Mouse (Mus musculus) megakaryocyte, adult 5-6 weeks (primary cell): ENCODE measurements at regions not wholly inside any gene's neighbourhood (a gene's known extent, or its start where the extent isn't known, plus 50 kb on each side); places are given as distances from the start of the nearest gene placed in this dataset.

Source experiments
- ATAC-seq: 2 replicates; pipeline ENCODE4 v1.8.0; 2016; ENCODE audit warnings: mild to moderate bottlenecking, inconsistent platforms; ENCODE audit not compliant: poor library complexity, severe bottlenecking

DNA sequence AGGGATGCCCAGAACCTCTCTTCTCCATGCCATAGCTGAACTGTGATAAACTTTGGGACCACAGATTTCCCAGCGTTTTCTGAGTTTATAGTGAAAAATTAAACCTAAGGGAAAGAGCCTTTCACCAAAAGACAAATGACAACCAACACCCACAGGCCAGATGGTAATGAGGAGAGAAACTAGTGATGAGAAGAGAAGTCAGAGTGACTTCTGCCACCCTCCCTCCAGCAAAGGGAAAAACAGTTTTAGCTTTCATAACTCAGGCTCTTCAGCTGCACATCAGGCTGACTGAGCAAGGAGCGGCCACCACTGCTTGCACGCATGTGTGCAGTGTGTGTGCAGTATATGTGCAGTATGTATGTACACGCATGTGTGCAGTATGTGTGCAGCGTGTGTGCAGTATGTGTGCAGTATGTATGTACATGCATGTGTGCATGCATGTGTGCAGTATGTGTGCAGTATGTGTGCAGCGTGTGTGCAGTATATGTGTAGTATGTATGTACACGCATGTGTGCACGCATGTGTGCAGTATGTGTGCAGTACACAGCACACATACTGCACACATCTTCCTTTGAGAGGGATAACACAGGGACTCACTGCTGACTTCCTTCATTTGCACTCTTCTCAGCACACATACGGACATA lies 208.1 kb upstream of the Ppargc1a start:
- no peak for ATAC-seq

DNA sequence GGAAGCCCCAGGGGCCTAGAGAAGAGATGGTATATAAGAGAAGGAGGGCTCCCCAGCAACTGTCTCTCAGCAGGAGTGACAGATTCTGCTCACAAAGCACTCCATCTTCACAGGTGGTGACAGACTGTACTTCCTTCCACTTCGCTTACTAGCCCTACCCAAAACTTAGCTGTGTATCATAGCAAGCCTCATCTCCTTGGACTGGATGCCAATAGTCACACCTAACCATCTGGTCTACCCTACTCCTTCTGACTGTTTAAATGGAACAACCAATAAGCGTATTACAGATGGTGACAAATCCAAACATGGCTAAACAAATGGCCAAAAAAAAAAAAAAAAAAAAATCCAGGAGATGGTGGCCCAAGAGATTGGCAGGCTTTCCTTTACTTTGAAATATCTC lies 204.1 kb upstream of the Ppargc1a start:
- no peak for ATAC-seq

DNA sequence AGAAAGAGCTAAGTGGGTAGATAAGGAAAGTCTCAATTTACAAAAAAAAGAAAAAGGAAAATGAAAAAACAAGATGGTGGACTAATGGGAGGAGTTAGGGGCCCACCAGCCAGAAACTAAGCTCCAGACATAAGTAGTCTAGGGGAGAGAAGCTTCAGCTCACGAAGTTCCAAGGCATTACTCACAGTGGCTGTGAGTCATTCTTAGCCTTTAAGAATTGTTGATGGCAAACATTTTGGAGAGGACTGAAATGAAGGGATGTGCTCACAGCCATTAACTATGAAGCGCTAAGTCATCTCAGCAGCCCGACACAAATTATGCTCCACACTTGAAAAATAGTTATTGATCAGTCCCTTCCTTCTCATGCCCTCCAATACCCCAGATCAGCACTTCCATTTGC lies 198.6 kb upstream of the Ppargc1a start:
- no peak for ATAC-seq

DNA sequence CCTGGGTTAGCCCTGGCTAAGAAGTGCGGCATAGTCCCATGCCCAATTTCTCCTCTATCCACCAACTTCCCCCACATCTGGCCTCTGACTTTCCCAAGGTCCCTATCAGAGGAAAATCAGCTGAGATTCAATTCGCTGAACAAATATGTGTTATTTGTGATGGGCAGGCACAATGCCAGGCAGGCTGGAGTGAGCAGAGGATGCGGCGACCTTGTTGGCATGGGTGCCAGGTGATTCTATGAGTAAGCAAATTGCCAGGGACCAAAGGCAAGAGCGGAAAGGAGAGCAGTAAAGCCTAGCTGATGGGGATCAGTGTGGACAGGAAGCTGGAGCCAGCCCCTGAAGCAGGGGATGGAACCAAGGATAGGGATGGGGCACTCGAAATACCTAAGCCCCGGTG lies 196.9 kb upstream of the Ppargc1a start:
- ATAC-seq = no peak

DNA sequence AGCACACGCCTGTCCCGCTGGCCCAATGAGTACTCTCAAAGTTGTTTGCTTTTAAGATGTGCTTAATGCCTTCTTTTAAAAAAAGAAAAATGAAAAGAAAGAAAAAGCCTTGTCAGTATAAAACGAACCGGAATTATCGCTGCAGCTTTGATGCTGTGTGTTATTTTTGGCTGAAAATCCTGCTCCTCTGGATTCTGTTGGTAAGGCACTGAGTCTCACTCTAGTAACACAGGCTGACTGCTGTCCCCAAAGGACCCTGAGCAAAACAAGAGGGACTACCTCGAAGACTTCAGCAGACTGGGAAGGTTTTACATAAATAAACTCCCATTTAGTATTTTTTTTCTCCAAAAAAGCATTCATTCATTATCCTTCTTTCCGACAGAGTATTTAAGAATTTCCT lies 196.1 kb upstream of the Ppargc1a start:
- ATAC-seq = no peak

DNA sequence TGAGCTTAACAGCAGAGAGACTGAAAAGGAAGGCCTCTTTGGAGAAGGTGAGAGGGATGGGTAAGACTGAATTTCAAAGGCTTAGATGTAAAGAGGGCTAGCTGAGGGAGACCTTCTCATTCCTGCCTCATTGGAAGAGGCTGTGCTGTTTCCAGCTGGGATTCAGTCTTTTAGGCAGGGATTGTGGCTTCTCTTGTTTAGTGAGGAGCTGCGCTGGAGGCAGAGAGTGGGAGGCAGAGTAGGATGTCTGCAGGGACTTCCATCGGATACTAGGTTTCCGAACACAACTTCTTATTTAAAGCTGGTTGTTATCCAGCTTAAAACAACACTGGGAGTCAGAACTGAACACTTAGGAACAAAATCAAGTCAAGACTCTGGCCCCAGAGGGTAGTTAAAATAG lies 194.8 kb upstream of the Ppargc1a start:
- ATAC-seq = no peak

DNA sequence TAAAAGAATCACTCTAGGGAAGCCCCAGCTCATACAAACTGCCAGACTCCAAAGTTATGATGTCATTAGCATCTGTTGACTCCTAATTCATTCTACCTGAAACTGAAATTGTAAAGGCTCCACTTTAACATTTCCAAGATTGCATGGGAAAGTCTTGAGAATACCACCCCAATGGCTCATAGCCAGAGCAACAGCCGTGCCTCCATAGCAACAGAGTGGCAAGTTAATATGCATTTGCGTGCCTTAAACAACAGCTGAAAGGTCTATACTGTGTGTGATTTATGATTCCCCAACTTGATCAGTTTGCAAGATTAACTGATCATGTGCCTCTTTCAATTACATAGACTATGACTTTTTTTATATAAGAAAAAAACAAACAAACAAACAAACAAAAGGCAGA lies 190.8 kb upstream of the Ppargc1a start:
- no peak for ATAC-seq

DNA sequence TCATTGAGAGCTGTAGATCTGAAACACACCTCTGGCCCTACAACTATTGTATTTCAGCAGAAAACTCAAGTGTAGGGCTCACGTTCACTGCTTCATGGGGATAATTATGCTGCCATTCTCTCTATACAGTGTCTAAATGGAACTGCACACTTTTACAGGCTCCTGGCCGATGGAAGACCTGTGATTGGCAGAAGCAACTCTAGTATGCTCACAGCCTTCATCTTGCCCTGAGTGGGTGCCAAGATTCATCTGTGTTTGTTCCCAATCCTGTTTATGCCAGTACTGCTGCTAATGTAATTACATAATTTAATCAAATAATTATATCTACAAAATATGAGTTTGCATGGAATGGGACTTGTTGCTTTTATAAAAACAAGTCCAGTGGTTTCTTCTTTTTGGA lies 190.3 kb upstream of the Ppargc1a start:
- ATAC-seq = no peak

DNA sequence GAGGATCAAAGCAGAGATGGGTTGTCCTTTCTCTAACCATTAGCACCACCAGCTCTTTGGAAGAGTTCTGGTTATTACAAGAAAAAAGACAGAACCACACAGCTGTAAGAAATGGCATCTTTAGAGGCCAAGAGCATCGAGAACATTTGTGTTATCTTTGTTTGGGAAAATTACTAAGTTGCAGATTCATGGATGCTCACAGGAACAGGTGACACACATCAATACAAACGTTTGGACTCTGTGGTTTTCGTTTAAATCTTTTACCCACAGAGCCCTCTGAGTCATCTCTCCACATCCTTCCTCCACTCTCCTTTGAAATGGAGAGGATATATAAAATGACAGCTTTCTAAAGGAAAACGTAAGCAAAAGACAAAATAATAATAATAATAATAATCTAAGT lies 184.5 kb upstream of the Ppargc1a start:
- ATAC-seq = no peak

DNA sequence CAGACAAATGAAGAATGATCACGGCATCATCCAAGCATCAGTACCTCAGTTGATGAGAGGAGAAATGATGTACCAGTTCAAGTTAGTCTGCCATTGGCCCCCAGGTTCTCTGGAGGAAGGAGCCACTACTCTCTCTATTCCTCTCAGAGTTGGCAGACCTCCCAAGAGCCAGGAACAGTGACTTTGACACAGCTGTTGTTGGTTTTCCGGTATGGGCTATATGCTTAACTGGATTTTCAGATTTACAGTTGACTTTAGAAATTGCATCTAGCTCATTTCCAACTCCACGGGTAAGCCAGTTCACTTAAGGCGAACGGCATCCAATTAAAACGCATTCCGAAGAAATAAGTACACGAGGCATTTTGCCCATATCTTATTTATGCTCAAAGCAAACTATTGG lies 182.9 kb upstream of the Ppargc1a start:
- no peak for ATAC-seq

DNA sequence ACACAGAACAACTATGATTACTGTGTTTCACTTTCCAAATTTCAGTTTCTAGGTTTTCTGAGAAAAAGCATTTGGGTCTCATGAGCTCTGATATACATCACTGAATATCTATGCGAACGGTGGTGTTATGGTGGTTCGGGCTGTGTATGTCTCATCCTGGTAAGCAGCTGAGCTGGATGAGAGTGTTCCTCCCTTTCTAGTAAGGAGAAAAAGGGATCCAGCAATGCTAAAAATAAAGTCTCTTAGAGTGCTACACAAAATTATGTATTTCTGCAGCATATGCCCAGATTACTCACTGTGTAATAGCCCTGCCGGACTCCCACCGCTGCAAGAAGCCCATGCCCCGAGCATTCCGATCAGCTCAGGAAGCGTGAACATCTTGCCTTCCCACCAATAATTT lies 173.4 kb upstream of the Ppargc1a start:
- ATAC-seq = no peak

DNA sequence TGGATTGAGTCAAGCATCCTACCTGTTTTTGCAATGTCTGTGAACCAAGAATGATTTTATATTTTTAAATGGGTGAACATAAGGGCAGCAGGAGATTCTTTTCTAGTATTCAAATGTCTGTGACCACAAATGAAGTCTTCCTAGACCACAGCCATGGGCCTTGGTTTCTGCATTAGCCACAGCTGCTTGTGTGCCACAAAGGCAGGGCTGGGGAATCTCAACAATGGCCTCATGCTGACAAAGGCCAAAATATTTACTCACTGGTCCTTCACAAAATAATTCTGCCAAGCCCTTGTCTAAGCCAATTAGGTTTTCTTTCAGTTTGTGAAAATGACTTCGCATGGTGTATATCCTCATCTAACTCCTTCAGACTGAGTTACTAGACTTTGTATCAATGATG lies 162.7 kb upstream of the Ppargc1a start:
- no peak for ATAC-seq

DNA sequence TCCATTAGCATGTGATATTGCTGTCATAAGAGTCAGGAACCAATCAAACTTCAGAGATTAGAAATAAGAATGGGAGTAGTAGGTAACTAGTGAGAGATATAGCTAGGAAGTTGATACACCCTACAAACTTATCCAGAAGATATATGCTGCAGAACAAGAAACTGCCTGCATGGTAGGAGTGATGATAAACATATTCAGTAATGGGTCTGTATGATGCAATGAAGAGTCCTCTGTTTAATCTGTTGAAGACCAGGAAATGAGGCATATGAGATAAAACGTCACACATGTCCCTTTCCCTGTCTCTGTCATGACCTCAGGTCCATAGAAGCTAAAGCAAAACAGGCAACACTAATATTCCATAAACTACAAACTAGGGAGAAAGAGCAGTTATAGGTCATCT lies 162.2 kb upstream of the Ppargc1a start:
- no peak for ATAC-seq

DNA sequence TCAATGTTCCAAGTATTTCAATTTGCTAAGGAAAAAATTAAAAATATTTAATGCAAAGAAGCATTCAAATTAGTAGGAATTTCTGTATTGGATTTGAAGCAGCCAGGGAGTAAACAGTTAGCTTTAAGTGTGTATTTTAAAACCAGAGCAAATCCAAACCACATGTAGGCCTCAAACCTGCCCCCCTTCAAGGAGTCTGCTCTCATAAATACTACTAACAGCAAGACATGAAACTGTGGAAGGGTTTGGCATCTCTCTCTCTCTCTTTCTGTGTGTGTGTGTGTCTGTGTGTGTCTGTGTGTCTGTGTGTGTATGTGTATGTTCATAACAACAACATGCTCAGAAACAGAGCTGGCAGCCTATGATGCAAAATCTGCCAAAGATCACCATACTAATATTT lies 159.2 kb upstream of the Ppargc1a start:
- ATAC-seq = no peak

DNA sequence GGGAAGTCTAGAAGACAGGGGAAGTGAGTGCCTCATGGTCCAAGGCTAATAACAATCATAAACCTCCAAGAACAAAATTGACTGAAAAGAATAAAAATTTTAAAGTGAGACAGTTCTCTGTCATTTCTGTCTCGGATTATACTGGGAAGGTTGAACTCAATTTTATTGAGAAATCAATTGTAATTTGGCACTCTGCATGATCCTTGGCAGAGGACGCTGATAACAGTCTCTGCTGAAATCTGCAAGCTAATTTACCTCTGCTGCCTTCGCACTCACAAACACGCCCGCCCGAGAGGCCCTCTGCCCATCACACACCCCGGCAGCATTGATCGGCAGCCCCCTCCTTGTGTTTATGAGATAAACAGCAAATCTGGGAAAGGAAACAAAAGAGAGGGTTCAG lies 151.4 kb upstream of the Ppargc1a start:
- ATAC-seq = no peak

DNA sequence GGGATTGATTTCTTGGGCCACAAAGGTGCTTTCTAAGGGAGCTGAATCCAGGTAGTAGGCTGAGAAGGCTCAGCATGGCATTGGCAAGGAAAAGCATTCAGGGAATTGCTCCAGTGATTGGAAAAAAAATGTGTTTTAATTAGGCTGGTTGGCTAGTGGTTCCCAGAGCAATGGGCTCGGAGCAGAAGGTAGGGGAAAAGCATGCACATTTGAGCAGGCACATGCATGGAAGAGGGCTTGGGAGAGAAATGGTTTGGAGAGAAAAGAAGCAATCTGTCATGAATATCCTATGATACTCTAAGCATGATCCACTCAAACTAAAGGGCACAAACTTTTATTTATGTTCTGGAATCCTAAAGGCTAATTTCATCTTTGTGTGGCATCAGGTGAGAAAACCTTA lies 150.9 kb upstream of the Ppargc1a start:
- ATAC-seq = no peak

DNA sequence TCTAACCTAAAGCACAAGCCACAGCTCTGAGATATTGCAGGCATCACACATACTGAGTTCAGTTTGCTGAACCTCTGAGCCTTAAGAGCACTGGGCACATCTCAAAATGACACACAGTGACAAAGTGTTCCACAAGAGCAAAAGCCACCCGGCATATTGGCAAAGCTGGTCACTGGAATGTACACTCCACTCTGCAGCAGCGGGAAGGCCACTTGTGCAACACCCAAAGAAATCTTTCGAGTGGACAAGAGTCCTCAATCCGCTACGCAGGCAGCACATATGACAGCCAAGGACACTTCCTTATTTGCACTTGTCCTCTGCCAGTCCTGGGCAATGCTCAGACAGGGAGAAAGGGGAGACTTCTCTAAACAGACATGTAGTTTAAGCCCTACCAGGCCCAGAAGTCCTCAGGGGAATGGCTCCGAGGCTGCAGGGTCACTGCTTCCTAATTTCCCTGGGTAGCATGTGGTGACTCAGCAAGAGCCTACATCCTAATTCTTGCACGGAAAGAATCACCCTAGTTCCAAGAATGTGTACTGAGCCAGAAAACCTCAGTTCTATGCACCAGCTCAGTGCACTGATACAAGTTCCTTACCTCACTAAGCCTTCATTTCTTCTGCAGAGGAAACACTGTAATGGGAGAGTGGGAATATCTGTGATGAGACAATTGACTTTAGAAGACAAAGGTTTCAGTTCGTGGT lies 144.5 kb upstream of the Ppargc1a start:
- no peak for ATAC-seq

DNA sequence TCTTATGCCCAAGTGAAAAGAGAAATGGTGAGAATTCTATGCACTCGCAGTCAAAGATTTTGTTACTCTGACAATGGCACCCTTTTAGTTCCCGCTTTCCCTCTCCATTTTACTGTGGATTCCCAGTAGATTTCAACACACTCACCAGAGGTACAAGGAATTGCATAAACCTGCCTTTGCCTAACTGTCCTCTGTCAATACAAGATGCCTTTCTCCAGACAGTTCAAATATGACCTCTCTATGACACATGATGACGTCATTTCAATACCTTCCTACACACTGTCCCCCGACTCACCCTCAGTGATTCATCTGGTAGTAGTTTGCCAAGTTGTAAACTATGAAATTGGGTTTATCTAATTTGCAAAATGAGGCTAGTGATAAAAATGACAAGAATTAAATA lies 143.1 kb upstream of the Ppargc1a start:
- no peak for ATAC-seq

DNA sequence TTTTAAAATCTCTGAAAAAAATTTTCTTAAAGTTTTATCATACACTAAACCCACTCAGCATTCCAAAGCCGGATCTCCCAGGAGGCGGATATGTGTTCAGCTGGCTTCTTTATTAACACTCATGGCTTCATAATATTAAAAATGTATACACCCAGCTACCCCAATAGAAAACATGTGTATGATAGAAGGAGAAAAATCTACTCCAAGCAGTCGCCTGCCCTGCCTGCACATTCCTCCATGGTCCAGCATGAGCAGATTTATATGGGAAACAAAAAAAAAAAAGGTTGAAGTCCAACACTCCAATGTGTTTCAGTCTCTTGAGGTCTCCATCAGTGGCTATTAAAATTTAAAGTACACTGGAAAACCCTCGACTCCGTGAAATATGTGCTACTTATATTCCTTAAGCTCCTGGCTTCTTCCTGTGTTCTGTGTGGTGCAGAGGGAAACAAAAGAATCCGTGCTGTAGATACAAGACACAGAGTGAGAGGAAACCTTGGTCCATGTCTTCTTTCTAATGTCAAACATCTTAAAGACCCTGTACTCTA lies 142.0 kb upstream of the Ppargc1a start:
- ATAC-seq = no peak

DNA sequence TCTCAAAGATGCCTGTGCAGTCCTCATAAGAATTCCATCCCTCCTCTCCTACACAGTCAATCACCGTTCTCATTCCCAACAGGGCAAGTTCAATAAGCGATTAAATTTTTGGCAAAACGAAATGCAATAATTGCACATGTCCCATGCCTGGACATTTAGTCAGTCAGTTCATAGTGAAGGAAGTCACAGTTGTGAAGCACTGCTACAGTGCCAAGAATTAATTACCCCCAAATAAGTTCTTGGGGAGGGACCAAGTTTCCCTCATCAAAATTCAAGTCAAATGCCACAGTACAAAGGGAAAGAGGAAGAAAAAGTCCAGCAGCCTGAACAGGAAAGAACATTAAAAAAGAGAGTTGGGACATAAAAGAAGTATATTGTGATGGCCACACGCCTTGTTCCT lies 112.4 kb upstream of the Ppargc1a start:
- ATAC-seq = no peak

DNA sequence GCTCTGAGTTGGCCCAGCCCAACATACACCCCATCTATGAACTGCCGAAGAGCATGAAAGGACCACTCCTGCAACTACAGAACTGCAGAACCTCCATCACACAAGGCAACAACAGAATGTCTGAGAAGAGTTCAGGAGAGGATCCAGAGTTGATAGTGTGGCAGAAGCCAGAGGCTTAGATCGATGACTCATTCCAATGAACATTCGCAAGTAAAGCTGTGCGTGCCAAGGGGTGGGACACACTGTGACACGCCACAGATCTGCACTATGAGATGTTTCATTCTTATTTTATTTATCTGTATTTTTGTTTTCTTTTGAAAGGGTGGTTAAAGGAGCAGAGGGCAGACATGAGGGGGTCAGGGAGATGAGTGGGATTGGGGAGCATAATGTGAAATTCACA lies 103.7 kb upstream of the Ppargc1a start:
- no peak for ATAC-seq

DNA sequence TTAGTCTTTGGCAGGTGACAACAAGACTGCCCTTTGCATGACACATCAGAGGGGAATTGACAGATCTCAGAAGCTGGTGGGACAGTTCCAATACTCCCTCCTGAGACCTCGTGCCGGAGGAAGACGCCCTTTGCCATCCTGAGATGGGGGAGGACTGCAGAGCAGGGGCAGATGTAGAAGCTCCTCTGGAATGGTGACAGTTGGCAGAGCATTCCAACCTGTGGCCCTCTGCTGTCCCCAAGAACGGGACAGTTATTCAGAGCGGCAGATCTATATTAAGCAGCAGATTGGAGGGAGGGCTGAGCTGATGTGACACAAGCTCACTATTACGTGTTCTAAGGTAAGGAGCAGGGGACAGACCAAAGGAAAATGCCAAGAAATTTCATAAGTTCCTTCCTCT lies 97.7 kb upstream of the Ppargc1a start:
- ATAC-seq = no peak
